Mouse (Mus musculus) lung, adult 2 months (tissue): ENCODE data around the gene Ctsw.

Experiments
- CTCF ChIP-seq: fragments of 200-500 bp; IDR thresholded peaks from 2 replicates; pipeline ENCODE4 v1.5.1; 2011; ENCODE audit warnings: mild to moderate bottlenecking, low read length, control low read depth; ENCODE audit not compliant: insufficient read depth
- POLR2A ChIP-seq: fragments of 200-500 bp; IDR thresholded peaks from 2 replicates; pipeline ENCODE4 v1.6.1; 2011; ENCODE audit warnings: low read depth, mild to moderate bottlenecking, control low read depth, low read length, borderline replicate concordance; ENCODE audit errors: extremely low read depth

GRCm38 (mm10) chr19:5463791-5464562 is 4.3 kb downstream of the Ctsw start:
- TF ChIP-seq CTCF (peak; percentile 82), POLR2A (peak; percentile 42; the same call in 1 of the 2 replicates)
